Mouse (Mus musculus) thymus, adult 2 months (tissue): ENCODE results near the gene Olfr397. TPM values are rescaled to one million over a fixed set of nuclear protein-coding genes. Genes with fewer than 3 reads are reported as not detected.

Source experiments
- DNase-seq: peaks from one replicate; pipeline ENCODE4 v3.0.0; 2021
- H3K27ac ChIP-seq: fragments of 200-500 bp; 2 replicates; pipeline ENCODE4 v1.5.1; 2012; ENCODE audit warnings: low read length, control low read depth; ENCODE audit not compliant: control insufficient read depth, insufficient read depth
- H3K27me3 ChIP-seq: fragments of 200-500 bp; 2 replicates; pipeline ENCODE4 v1.6.1; 2012; ENCODE audit warnings: mild to moderate bottlenecking, low read length, moderate library complexity, mixed read lengths; ENCODE audit not compliant: control insufficient read depth, insufficient read depth
- H3K36me3 ChIP-seq: fragments of 200-500 bp; 2 replicates; pipeline ENCODE4 v1.6.1; 2012; ENCODE audit warnings: mild to moderate bottlenecking, low read length, moderate library complexity; ENCODE audit not compliant: control insufficient read depth, insufficient read depth
- H3K4me1 ChIP-seq: fragments of 200-500 bp; replicated peaks from 2 replicates; pipeline ENCODE4 v1.6.1; 2012; ENCODE audit warnings: low read length; ENCODE audit not compliant: control insufficient read depth, insufficient read depth
- H3K4me3 ChIP-seq: fragments of 200-500 bp; 2 replicates; pipeline ENCODE4 v1.5.1; 2012; ENCODE audit warnings: mild to moderate bottlenecking, low read length, control low read depth, moderate library complexity; ENCODE audit not compliant: control insufficient read depth, insufficient read depth
- CTCF ChIP-seq: fragments of 200-500 bp; IDR thresholded peaks from 2 replicates; pipeline ENCODE4 v1.5.1; 2012; ENCODE audit warnings: mild to moderate bottlenecking, control low read depth, low read length, moderate library complexity, borderline replicate concordance; ENCODE audit not compliant: control insufficient read depth, poor library complexity, insufficient read depth; ENCODE audit errors: extremely low read depth
- POLR2A ChIP-seq: fragments of 200-500 bp; IDR thresholded peaks from 2 replicates; pipeline ENCODE4 v1.6.1; 2012; ENCODE audit warnings: mild to moderate bottlenecking, low read length, control low read depth, moderate library complexity; ENCODE audit not compliant: control insufficient read depth, poor library complexity, insufficient read depth; ENCODE audit errors: extremely low read depth
- WGBS: fragments of 180-500 bp; shearing (Covaris S2); methylation state at CpG from one replicate; pipeline ENCODE4 v1.1.7; 2018; 5-methylcytosine and 5-hydroxymethylcytosine counted together
- polyA plus RNA-seq: library from polyadenylated mRNA; depleted of rRNA; stranded (reverse); fragments of >200 nt; gene quantifications from 2 replicates; pipeline ENCODE4 v1.2.3, GENCODE M21; 2012; rRNA removed

The Olfr397 gene
- polyA plus RNA-seq = not detected in 2 replicates

DNA sequence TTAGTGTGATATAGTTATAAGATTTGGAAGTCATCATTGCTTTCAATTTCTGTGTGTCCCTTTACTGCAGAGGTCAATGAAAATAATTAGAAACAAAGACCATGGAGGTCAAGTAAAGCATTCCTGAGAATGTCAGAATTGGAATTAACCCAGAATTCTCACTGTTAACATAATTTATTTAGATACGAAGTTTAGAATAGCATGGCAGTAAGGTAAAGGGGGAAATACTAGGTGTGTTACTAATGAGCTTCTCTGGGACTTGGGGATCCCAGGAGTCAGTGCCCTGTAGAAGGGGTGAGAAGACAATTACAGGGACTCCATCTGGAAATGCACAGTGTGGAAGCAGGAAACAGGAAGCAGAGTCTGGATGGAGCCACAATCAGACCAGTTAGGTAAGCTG is at the start of gene Olfr397:
Gene Olfr397, plus strand, starts transcription at position 301 of the 400 bp plus-strand sequence.
- Histone ChIP-seq H3K4me1 (no peaks in the 10 kb centered on the region), H3K27ac (no peak within 1 kb of the TSS), H3K4me3 (no peak within 1 kb of the TSS), H3K27me3 (no peaks in the 10 kb centered on the region), H3K36me3 (no peaks in the 10 kb centered on the region)
- WGBS = 78% methylated on average over 1 of the region's 1 CpGs
- TF ChIP-seq CTCF = no peak
- no peak for TF ChIP-seq POLR2A
- DNase-seq = no peak

GRCm38 (mm10) chr11:73936377-73936776 is 24.2 kb upstream of the Olfr397 start, which contains the start of gene Olfr23:
TSS of gene Olfr23 (plus strand) at chr11:73936677.
- no peak for DNase-seq

GRCm38 (mm10) chr11:73990307-73990706 is 29.7 kb downstream of the Olfr397 start, which contains the start of gene Olfr398:
TSS of gene Olfr398 (minus strand) at chr11:73990407.
- H3K27ac ChIP-seq = no peak within 1 kb of the TSS
- H3K27me3 ChIP-seq = no peaks in the 10 kb centered on the region
- TF ChIP-seq POLR2A = no peak
- TF ChIP-seq CTCF = no peak
- no peak within 1 kb of the TSS for H3K4me3 ChIP-seq
- no peak for DNase-seq
- no peaks in the 10 kb centered on the region for H3K36me3 ChIP-seq
- no peaks in the 10 kb centered on the region for H3K4me1 ChIP-seq

More at GRCm38 (mm10) chr11:73936377-73936776, 24.2 kb upstream of the Olfr397 start, which contains the start of gene Olfr23:
- no peak within 1 kb of the TSS for H3K27ac ChIP-seq
- H3K4me1 ChIP-seq = no peaks in the 10 kb centered on the region
- no peak for TF ChIP-seq CTCF
- no peak for TF ChIP-seq POLR2A
- H3K36me3 ChIP-seq = no peaks in the 10 kb centered on the region
- H3K27me3 ChIP-seq = no peaks in the 10 kb centered on the region
- H3K4me3 ChIP-seq = no peak within 1 kb of the TSS

DNA sequence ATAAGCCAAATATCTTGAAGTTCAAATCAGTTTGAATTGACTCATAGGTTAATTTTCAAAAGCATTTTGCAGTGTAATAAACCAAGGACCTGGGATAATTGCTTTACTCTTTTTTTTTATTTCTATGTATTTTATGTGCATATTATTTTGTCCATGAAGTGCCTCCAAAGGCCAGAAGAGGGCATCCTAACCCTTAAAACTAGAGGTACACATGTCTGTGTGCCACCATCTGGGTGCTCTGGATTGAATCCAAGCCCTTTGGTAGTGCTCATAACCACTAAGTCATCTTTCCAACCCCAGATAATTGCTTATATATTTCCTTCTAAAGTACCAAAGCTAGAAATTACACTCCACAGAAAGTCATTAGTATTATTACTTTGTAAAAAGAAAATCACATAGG is 32.5 kb downstream of the Olfr397 start:
- Histone ChIP-seq H3K27ac (no peak overlapping the region), H3K36me3 (no peaks in the 10 kb centered on the region), H3K27me3 (no peaks in the 10 kb centered on the region), H3K4me3 (no peak overlapping the region), H3K4me1 (no peaks in the 10 kb centered on the region)
- no peak for DNase-seq
- TF ChIP-seq CTCF (no peak), POLR2A (no peak)

Other genes with a start within 250 kb of the Olfr397 start
- gene Olfr389, start 180.1 kb upstream of the Olfr397 start, polyA plus RNA-seq = not detected in 2 replicates
- not detected in 2 replicates for gene Olfr390, start 177.9 kb upstream of the Olfr397 start, polyA plus RNA-seq
- not detected in 2 replicates for gene Olfr391-ps, start 157.8 kb upstream of the Olfr397 start, polyA plus RNA-seq
- not detected in 2 replicates for gene Olfr392, start 143.8 kb upstream of the Olfr397 start, polyA plus RNA-seq
- gene Olfr393, start 109.4 kb upstream of the Olfr397 start, polyA plus RNA-seq = not detected in 2 replicates
- not detected in 2 replicates for gene Olfr394, start 70.0 kb upstream of the Olfr397 start, polyA plus RNA-seq
- gene Olfr395, start 51.5 kb upstream of the Olfr397 start, polyA plus RNA-seq = not detected in 2 replicates
- gene Olfr23, start 24.1 kb upstream of the Olfr397 start, polyA plus RNA-seq = not detected in 2 replicates
- 0.03 and 0.15 TPM in 2 replicates for gene Olfr398, start 29.6 kb downstream of the Olfr397 start, polyA plus RNA-seq
- not detected in 2 replicates for gene Olfr139, start 95.7 kb downstream of the Olfr397 start, polyA plus RNA-seq
- gene Olfr399, start 95.8 kb downstream of the Olfr397 start, polyA plus RNA-seq = not detected in 2 replicates
- gene Zfp616, start 109.1 kb downstream of the Olfr397 start, polyA plus RNA-seq = not detected in 2 replicates
- gene Olfr401, start 152.9 kb downstream of the Olfr397 start, polyA plus RNA-seq = not detected in 2 replicates
- not detected in 2 replicates for gene Olfr402, start 192.7 kb downstream of the Olfr397 start, polyA plus RNA-seq
- not detected in 2 replicates for gene Olfr403, start 225.4 kb downstream of the Olfr397 start, polyA plus RNA-seq